Mouse (Mus musculus): ENCODE measurements at regions not wholly inside any gene's neighbourhood (a gene's known extent, or its start where the extent isn't known, plus 50 kb on each side); places are given as distances from the start of the nearest gene placed in this dataset.

DNA sequence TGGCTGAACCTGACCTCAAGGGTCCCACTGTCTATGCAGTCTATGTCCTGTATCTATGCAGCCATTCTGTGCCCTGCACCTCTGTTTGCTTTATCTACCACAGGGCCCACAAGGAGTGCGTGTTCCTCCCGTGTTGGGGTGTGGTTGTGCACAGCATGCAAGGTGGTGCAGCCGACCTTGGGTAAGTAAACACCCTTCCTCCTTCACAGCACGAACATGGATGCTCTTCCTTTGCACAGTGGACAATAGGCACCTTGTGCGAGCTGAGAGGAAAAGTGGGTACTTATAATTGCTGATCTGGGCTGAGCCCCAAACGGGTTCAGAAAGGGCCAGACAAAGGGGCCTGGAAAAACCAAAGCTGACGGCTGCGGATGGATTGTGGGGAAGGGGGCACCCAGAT, 91.3 kb upstream of the 1600014C23Rik start:
- no peak for DNase-seq (ENCODE audit: low spot score)

DNA sequence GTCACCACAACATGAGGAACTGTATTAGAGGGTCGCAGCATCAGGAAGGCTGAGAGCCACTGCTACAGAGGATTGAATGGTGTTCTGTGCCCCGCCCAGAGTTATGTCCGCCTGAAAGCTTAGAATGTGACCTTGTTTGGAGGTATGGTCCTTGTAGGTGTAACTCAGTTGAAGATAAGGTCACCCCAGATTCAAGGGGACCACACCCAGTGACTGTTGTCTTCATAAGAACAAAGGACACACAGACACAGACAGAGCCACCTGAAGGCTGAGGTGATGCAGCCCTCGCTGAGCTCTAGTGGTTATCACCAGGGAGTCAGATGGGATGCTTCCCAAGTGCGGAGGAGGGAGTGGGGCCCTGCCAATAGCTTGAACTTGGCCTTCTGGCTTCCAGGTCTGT, 89.9 kb upstream of the 1600014C23Rik start:
- no peak for DNase-seq (ENCODE audit: low spot score)

DNA sequence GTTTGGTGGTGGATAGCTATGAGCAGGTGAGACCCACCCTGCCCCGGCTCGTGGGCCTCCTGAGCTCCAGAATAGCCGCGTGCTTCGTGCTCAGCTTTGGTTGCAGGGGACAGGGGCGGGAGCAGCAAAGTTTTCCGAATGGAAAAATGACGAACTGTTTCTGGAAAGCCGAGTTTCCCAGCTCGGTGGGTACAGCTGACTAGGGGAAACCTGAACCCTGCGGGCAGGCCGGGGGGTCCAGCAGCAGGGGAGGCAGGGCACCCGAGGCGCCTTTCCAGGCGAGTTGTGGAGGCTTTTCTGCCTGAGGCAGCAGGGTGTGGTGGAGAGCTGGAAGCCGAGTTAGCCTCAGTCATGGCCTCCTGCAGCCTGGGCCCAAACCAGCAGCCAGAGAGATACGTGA, 88.8 kb upstream of the 1600014C23Rik start:
- DNase-seq (ENCODE audit: low spot score): no peak

DNA sequence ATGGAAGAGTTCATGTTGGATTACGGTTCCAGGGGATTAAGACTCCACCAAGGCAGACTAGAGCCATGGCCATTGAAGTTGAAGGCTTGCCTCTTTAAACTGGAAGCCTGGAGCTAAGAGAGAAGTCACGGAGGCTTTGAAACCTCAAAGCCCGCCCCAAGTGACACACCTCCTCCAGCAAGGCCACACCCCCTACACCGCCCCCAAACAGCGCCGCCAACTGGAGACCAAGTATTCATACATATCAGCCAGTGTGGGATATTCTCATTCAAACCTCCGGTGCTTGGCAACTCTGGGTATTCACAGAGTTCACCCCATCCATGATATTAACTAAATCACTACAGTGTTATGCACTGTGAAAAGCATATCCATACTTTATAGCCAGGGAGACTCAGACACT, 87.7 kb upstream of the 1600014C23Rik start:
- DNase-seq (ENCODE audit: low spot score): no peak

DNA sequence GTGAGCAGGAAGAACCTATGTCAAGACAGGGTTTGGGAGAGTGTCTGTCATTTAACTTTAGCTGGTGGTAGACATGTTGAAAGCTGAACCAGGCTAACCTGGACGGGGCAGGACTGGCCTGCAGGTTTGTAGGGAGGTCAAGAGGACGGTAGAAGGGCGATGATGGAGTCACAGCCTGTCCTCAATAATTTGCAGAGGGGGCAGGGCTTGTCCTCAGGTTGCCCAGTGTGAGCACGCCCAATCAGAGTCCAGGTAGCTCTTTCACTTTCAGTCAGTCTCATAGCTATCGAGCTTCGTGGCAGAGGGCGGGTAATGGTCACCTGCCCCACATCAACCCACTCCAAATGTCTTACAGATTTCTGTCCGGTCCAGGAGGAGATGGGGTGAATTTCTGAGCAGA, 85.5 kb upstream of the 1600014C23Rik start:
- DNase-seq (ENCODE audit: low spot score): no peak

DNA sequence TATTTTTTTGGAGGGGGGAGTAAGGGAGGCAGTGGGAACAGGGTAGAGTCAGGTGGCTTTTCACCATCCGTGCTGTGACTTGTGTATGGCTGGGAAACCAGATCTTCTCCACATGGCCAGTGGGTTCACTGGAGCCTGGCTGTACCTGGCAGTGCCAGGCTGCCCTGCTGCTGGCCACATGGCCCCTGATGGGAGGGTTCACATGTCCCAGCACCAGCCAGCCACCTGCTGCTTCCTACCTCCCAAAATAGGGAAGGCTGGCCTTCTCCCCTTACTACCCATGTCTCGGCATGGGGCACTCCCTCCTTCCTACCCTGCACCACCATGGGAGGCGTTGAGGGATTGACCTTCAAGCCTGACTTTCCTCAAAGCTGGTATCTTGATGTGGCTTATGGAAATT, 82.9 kb upstream of the 1600014C23Rik start:
- no peak for DNase-seq (ENCODE audit: low spot score)

DNA sequence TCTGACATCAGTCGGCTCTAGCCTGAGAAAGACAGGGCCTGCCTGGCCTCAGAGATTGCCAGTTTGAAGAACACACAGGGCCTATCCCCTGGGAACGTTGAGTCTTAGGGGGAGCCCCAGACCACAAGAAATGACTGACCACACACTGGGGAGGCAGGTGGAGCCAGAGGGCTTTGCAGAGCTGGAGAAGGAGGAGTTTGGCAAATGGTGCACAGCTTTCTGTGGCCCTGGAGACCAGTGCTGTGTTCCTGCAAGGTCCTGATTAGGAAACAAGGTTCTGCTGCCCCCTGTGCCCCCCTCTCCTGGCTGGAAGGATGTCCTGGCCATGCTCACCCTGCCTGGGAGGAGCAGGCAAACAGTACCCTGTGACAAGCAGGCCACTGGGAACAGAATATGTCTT, 82.2 kb upstream of the 1600014C23Rik start:
- DNase-seq (ENCODE audit: low spot score): no peak

DNA sequence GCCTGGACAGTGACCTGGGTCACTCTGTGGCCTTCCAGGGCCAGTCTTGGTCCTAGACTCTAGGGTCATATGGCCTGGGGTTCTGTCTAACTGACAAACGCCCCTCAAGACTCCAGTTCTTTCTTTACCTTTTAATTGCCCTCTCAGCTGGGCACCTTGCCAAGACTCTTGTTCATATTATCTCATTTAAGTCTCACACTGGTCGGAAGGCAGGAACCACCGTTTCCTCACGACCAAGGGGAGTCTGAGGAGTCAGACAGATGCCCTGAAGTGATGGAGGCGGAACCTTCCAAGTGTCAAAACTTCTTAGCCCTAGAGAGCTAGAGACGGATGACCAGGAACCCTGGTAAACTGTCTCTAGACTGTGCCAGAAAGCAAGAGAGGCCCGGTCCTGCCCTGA, 81.7 kb upstream of the 1600014C23Rik start:
- no peak for DNase-seq (ENCODE audit: low spot score)

DNA sequence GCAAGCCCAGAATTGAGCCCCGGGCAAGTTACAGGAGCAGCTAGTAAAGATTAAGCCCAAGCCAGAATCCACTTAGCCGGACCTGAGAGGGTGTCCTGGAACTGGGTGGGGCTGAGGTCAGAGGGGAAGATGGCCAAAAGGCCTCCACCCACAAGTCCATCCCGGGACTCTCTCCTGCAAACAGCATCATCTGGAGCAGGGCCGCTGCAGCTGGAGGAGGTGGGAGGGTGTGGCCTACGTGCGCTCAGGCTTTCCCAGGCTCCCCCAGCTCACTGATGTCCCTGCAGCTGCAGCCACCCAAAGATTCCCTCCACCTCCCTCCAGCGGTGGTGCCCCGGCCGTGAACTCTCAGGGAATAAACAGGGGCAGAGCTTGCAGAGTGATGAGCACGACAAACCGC, 80.9 kb upstream of the 1600014C23Rik start:
- DNase-seq (ENCODE audit: low spot score): peak; percentile 33

DNA sequence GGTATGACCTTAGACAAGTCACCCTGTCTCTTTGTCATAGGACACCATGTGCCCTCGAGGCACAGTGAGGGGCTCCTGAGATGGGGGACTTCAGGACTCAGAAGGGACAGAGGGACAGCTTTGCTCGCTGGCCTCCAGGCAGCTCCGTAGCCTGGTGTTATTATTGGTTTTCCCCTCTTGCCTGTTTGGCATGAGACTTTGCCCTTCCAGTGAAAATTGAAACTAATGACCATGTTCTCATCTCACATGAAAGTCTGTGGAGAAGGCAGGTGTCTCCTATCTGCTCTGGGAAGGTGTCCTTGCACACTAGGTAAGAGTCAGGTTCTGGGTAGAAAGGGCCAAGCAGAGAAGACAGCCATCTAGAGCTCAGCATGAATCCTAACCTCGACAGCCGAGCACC, 80.3 kb upstream of the 1600014C23Rik start:
- DNase-seq (ENCODE audit: low spot score): no peak

DNA sequence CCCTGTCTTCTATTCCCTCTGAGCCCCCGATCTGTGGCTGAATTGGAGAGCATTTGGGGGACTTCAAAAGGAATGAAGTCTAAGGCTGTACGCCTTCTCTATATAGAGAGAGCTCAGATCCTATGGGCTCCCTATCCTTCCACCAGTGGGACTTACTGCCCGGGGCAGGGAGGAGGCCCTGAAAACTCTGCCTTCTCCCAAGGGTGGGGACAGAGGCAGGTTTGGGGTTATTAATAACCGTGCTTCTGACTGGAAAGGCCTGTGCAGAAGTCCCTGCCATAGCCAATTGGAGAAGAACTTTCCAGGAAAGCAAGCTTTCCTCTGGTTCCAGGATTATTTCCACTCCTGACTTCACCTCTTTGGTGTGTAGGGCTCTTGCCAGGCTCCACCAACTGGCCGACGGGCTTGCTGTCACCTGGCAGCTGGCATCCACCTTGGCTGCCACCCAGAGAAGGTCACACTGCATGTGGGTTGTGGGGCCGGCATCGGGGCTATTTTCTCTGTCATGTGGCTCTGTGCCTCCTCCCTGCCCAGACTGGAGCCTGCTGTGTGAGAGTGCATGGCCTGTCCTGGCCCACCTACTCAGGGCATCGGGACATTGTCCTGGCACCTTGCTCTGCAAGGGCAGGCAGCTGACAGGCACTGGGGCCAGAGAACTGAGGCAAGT, 78.8 kb upstream of the 1600014C23Rik start:
- DNase-seq (ENCODE audit: low spot score): no peak

DNA sequence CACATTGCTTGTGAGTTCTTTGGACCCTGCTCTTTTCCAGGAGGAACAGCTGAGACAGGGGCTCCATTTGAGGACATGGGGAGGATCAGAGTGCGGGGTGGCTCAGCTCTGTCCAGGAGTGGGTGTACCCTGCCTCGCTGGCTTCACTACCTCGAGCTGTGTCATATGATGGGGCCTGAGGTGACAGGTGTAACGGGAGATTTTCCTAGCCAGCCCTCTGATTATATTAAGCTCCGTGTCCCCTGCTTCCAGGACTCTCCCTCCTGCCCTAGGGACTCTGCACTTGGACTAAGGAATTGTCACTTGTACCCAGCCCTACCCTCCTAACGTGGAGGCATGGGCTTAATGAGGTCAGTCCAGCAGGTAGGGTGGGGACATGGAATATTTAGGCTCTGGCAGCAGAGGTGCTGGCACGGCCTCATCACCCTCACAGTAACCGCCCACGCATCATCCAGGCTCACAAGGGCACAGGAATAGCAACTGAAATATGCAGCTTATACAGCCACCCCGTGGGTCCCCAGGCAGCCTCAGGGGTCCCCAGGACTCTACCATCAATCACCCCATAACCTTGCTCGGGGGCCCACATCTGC, 78.1 kb upstream of the 1600014C23Rik start:
- DNase-seq (ENCODE audit: low spot score): no peak

DNA sequence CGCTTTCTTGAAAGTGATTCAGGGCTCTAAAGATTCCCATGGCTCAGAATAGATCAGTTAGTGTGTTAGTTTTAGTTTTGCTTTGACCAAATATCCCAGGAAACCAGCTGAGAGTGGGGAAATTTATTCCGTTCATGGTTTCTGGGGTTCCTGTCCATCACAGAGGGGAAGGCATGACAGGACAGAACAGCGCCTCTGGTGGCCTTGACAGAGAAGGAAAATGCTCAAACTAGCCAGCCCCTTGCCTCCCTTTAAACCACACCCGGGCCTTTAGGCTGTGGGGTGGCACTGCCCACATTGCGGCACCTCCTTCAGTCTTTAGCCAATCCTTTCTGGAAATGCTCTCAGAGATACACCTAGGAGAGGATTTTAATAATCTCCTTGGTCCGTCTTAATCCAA, 76.1 kb upstream of the 1600014C23Rik start:
- DNase-seq (ENCODE audit: low spot score): no peak

DNA sequence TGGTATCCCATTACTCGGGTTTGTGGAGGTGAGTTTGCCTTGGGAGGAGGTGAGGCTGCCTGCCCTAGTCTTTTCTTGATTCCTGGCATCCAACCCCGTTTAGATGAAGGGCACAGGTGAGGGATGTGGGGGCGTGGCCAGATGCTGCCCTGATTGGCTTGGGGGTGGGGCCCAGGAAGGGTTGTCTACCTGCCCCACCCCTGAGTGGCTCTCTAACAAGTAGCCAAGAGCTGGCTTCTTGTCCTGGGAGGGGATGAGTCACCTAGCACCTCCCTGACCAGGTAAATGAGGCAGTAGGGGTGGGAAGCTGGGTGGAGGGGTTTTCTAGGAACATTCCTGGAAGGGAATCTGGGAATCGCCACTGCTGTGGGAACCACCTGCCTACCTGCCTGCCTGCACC, 74.7 kb upstream of the 1600014C23Rik start:
- no peak for DNase-seq (ENCODE audit: low spot score)

DNA sequence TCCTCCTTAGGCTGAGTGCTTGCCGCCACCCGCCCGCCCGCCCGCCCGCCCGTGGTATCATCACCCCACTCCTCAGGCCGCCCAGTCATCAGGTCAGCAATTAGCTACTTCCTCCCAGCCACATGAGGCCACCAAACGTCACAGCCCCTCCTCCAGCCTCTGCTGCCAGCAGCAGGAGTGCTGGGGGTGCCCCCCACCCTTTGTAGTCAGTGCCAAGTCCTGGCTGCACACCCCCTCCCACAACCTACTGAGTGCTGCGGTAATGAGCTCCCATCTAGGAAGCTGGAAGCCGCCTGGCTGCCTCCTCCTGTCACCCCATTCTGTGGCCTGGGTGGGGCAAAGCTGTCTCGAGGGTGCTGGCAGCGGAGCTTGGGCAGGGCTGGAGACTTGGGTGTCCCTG, 73.8 kb upstream of the 1600014C23Rik start:
- DNase-seq (ENCODE audit: low spot score): no peak

DNA sequence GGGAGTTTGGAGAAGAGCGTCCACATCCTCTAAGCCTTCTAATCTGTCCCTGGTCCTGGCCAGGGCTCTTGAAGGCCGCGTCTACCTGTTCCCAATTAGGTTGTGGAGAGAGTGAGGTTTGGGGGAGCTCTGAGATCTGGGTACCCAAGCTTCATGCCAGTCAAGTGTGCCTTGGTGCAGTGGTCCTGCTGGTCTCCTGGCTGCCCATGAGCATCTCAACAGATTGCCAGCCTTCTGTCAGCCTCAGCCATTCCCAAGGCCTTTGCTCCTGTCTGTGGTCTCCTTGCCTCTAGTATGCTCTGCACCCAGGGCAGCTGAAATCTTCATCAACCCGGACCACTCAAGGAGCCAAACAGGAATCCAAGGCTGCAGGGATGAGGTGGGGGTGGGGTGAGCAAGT, 73.2 kb upstream of the 1600014C23Rik start:
- no peak for DNase-seq (ENCODE audit: low spot score)

DNA sequence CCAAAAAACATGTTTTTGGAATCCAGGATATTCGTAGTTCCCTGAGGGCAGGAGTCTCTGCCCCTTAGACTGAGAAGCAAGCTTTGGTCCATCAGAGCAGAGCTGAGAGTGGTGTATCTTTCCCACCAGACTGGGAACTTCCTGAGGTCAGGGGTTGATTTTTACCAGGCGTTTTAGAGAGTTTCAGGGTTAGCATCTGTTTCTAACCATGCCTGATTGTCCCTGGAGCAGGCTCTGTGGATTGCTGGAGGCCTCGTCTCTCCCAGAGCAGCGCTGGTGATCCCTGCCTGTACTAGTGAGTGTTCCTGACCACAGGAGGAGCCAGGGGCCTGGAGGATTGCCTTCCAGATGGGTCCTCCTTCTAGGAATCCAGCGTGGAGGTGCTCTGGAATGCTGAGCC, 72.8 kb upstream of the 1600014C23Rik start:
- DNase-seq (ENCODE audit: low spot score): peak; percentile 58

DNA sequence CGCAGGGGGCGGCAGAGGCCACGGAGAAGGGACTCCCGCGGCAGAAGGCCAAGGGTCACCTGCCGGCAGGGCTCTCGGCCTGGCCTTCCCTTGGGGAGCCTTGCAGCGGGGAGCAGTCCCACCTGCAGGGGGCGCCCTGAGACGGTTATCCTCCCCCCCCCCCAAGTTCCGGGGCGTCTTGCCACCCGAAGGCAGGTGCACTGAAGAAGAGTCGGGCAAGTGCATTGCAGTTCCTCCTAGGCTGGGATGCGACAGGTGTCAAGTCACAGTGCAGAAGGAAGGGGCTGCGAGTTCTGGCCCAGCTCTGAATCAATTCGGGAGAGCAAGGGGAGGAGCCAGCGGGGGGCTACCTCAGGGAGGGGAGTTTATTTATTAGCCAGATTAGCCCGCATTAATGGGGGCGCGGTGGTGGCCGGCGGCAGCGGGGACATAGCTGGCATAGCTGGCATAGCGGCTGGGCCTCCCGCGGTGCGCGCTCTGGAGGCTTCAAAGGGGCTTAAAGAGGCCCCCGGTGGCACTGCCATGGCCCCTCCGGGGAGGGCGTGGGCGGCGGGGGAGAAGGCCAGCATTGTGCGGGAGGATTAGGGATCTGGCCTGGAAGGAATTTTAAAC, 71.9 kb upstream of the 1600014C23Rik start:
- DNase-seq (ENCODE audit: low spot score): peak; percentile 57

DNA sequence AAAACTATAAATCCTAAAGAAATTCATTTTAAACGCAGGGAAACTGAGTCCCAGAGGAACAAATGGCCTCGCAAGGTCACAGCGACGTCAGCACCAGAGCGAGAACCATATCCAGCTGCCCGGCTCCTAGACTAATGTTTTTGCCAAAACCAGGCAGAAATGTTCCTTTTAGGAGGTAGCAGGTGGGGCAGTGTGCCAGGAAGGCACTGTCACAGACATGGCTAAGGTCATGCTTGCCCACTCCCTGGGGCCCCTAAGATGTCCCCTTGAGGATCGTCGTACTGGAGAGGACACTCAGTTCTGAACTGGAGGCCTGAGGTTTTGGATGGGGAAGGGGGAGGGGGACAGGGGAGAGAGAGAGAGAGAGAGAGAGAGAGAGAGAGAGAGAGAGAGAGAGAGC, 69.7 kb upstream of the 1600014C23Rik start:
- no peak for DNase-seq (ENCODE audit: low spot score)

DNA sequence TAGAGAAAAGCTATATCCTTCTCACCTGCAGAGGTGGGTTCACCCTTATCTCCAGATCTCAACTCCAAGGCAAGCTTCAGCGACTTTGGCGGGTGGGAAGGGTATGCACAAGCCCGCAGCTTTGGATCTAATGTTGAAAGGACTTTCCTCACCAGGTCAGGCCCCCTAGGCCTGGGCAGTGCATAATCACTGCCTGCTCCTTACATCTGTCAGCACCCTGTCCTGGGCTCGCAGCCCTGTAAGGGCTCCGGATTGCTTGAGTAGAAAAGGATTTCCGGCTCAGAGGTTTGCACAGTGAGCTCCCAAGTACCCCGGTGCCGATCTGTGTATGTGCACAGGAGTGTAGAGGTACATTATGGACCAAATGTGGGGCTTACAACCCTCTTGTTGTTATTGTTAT, 68.8 kb upstream of the 1600014C23Rik start:
- DNase-seq (ENCODE audit: low spot score): no peak

DNA sequence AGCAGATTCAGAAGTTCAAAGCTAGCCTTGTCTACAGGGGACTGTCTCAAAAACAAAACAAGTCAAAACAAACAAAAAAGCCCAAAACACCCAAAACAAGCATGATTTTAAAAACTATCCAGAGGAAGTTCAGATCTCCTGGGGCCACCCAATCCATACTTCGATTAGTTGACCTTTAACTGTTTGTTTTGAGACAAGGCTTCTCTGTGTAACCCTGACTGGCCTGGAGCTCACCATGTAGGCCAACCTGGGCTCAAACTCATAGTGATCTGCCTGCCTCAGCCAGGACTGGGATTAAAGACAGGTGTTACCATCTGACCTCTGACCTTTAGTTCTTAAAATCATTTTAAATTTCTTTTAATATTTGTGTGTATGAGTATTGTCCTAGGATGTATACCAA, 66.1 kb upstream of the 1600014C23Rik start:
- no peak for DNase-seq (ENCODE audit: low spot score)

DNA sequence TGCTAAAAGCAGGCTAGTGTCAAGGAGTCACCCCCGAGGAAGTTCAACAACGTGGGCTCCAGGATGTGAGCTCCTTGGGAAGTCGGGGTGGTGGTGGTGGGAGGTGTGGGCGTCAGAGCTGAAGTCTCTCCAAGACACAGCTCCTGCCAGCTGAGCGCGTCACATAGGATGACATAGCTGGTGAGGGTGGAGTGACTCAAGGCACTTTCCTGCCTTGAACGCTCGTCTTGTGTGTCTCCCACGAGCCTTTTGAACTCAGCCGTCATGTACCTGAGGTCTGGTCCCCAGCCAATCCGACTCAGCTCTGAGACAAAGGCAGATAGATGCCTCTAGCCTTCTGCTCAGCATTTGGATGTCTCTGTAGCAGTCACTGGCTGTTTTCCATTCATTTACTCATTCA, 65.4 kb upstream of the 1600014C23Rik start:
- DNase-seq (ENCODE audit: low spot score): no peak

DNA sequence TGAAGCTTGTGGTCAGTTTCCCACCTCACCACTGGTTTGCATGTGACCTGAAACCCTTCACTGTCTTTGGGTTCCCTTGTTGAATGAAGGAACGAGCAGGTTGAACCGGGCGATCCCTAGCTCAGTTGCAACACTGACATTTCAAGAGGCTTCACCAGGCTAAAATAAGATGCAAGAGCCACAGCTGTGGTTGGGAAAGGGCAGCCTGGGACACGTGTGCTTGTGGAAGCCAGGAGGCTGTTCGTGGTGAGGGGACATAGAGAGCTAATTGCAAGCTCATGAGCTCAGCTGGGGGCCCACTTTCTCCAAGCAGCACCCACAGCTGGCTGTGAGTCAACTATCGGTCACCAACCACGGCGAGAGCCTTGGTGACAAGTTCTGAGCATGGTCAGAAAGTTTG, 64.8 kb upstream of the 1600014C23Rik start:
- DNase-seq (ENCODE audit: low spot score): no peak

DNA sequence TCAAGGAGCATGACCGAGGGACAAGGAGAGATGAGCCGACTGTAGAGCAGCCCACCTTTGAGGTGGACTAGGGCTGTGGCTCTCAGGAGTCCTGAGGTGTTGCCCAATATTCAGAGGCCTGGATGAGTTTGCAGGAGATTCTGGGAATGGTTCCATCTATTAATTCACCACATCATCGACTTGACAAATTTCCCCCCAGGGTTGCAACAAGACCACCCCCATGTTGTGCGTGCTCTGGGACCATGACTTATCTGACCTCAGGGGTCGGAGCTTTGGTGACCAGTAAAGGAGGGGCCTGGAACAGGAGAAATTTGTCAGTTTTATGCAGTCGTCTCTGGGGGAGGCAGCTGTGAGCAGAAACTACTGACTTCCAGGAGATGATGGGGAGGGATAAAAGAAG, 63.5 kb upstream of the 1600014C23Rik start:
- no peak for DNase-seq (ENCODE audit: low spot score)

Measured in embryo, embryonic 10.5 days (tissue).